Mouse (Mus musculus): ENCODE results near the gene Klf17. TPM values are rescaled to one million over a fixed set of nuclear protein-coding genes. Genes with fewer than 3 reads are reported as not detected.
"Not testable (repeated sequence)": the region's sequence is repeated elsewhere in the genome, so short reads cannot be mapped to it uniquely, and the experiment has no call there.

Gene Klf17
- not detected for total RNA-seq (2022)

GRCm38 (mm10) chr4:117765416-117765815 is at the start of gene Klf17:
Gene Klf17 (minus strand): TSS chr4:117765648.
- DNase-seq (ENCODE audit: low spot score in 2 of 2): no peak

GRCm38 (mm10) chr4:117814333-117814732 is 48.9 kb upstream of the Klf17 start:
- no peak for DNase-seq (ENCODE audit: low spot score in 2 of 2)

- DNase-seq (ENCODE audit: low spot score in 2 of 2): no peak
Observed at GRCm38 (mm10) chr4:117813591-117814192, 48.2 kb upstream of the Klf17 start.

- DNase-seq (ENCODE audit: low spot score in 2 of 2): no peak
Observed at GRCm38 (mm10) chr4:117810933-117811332, 45.5 kb upstream of the Klf17 start.

- no peak for DNase-seq (ENCODE audit: low spot score in 2 of 2)
Observed at GRCm38 (mm10) chr4:117806992-117807391, 41.5 kb upstream of the Klf17 start.

GRCm38 (mm10) chr4:117799904-117800303 is 34.5 kb upstream of the Klf17 start:
- no peak for DNase-seq (ENCODE audit: low spot score in 2 of 2)

GRCm38 (mm10) chr4:117788308-117788707 is 22.9 kb upstream of the Klf17 start:
- no peak for DNase-seq (ENCODE audit: low spot score in 2 of 2)

- DNase-seq (ENCODE audit: low spot score in 2 of 2): no peak
Observed at GRCm38 (mm10) chr4:117786963-117787362, 21.5 kb upstream of the Klf17 start.

GRCm38 (mm10) chr4:117782908-117783307 is 17.5 kb upstream of the Klf17 start:
- no peak for DNase-seq (ENCODE audit: low spot score in 2 of 2)

- no peak for DNase-seq (ENCODE audit: low spot score in 2 of 2)
Observed at GRCm38 (mm10) chr4:117772960-117773359, 7.5 kb upstream of the Klf17 start.

GRCm38 (mm10) chr4:117770935-117771334 is 5.5 kb upstream of the Klf17 start:
- DNase-seq (ENCODE audit: low spot score in 2 of 2): peak in 1 of 2 experiments; percentile 18

- no peak for DNase-seq (ENCODE audit: low spot score in 2 of 2)
Observed at GRCm38 (mm10) chr4:117760151-117760550, 5.3 kb downstream of the Klf17 start.

GRCm38 (mm10) chr4:117752469-117752868 is 13.0 kb downstream of the Klf17 start:
- DNase-seq (ENCODE audit: low spot score in 2 of 2): not testable (repeated sequence)

GRCm38 (mm10) chr4:117737559-117737958 is 27.9 kb downstream of the Klf17 start:
- no peak for DNase-seq (ENCODE audit: low spot score in 2 of 2)

GRCm38 (mm10) chr4:117731926-117732325 is 33.5 kb downstream of the Klf17 start:
- DNase-seq (ENCODE audit: low spot score in 2 of 2): no peak

GRCm38 (mm10) chr4:117724112-117724511 is 41.3 kb downstream of the Klf17 start, which contains the start of gene Gm12845:
Gene Gm12845 (plus strand): TSS chr4:117724412.
- no peak for DNase-seq (ENCODE audit: low spot score in 2 of 2)

GRCm38 (mm10) chr4:117713303-117714098 is 51.9 kb downstream of the Klf17 start:
- DNase-seq (ENCODE audit: low spot score in 2 of 2): no peak

GRCm38 (mm10) chr4:117712314-117712713 is 53.1 kb downstream of the Klf17 start:
- no peak for DNase-seq (ENCODE audit: low spot score in 2 of 2)

- DNase-seq (ENCODE audit: low spot score in 2 of 2): no peak
Observed at GRCm38 (mm10) chr4:117708780-117709550, 56.5 kb downstream of the Klf17 start.
